Mouse (Mus musculus) cerebellum, adult 11 months (tissue): Measurements from ENCODE around the gene Spg20.

Source experiments
- DNase-seq: peaks from one replicate; pipeline ENCODE4 v3.0.0; 2022

Spg20 gene

GRCm38 (mm10) chr3:55111935-55112709, at the start of gene Spg20:
Gene Spg20 (plus strand): TSS chr3:55112108.
- DNase-seq = peak; percentile 98

DNA sequence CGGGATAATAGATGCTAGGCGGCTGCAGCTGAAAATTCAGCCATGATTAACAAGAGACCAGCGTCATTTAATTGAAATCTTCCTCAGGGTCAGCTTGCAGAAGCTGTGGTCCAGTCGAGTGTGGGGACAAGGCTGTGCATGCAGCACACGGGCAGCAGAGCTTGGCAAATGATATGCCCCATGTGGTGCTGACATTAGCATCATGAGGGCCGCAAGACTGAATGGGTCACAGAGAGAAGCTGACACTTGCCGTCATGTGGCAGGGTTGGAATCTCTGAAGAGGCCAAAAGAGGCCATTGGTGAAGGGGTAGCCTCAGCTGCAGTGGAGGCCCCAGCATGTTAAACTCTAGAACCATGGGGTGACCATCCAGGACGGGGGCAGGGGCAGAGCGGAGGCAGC, 49.3 kb upstream of the Spg20 start:
- DNase-seq = no peak

GRCm38 (mm10) chr3:55064396-55064795, 47.5 kb upstream of the Spg20 start:
- DNase-seq = no peak

DNA sequence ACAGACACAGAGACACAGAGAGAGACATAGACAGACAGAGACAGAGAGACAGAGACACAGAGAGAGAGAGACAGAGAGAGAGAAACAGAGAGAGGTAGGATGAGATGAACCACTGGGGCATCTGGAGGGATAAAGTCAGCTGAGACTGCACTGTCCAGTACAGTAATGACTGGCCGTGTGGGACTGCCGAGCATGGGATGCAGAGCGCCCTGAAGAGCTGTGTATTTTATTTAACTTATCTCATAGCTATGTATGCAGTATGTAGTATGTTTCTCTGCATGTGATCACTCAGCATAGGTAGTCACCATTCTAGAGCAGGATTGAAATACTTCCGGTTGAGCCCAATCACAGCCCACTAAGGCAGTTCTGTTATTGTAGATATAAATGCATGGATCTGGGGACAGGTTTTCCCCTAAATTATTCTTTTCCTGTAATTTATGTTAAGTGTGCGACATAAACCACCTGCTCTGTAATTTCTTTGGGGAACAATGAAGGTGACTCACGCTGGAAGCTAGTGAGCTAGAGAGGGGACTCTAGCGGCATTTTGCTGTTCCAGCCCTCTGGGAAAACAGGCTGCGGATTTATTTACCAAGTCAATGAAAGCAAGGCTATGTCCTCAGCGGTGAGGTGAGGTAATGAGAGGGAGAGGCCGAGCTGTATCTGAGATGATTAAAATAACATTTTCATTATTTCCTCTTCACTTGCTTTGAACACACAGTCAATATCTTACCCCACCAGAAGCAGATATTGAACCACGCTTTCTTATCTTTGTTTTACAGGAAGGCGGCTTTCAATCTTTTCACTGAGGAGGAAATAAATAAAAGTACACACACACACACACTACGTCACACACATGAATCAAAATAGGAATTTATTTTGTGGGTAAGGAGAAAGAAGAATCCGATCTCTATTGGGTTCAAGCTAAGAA, 45.9 kb upstream of the Spg20 start:
- no peak for DNase-seq

DNA sequence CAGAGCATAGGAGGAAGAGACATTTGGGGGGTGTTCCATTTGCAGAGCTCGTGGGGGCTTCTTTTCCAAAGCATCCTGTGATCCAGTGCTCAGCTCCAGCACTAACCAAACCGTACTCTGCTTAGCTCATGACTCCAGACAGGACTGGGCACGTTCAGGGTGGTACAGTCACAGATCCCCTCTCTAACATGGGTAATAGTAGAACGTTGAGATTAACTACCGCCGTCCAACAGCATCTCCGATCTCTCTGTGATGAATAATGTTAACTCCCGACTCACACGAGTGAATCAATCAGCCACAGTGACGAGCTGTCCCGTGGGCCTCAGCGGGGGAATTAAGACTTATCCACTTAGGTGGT, 45.3 kb upstream of the Spg20 start:
- DNase-seq = no peak

GRCm38 (mm10) chr3:55067791-55068434, 44.0 kb upstream of the Spg20 start:
- DNase-seq = no peak

- no peak for DNase-seq
These were observed 37.2 kb upstream of the Spg20 start for GRCm38 (mm10) chr3:55074576-55075293.

GRCm38 (mm10) chr3:55075294-55075648, 36.6 kb upstream of the Spg20 start:
- DNase-seq = no peak

DNA sequence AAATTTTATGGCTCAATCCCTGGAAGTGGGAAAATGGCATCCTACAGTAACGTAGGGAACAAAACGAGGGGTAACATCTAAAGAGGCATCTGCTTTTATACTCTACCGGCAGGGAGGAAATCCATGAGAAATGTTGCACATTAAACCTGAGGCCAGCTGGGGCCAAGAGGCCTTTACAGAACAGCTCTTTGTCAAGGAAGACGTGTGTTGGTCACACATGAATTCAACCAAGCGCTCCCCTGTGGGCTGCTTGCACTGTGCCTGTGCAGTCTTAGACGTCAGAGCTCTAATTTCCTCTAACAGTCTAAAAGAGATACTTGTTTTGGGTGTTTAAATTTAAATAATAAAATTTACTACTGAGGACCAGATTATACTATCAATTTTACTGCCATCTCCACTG, 33.7 kb upstream of the Spg20 start:
- no peak for DNase-seq

DNA sequence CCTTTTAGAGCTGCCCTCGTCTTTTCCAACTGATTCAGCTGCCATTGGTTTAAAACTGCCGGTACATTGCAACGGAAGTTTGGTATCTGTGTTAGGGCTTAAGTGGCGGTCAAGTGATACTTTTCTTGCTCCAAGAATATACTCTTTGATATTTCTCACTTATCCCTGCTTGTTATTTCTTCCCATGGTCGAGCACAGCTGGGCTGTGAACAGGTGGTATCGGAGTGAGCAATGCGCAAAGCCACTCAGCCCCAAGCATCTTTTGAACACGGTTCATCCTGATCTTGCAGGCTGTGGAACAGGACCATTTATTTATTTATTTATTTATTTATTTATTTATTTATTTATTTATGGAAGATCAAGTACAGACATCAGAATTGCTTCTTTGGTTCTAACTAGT, 32.3 kb upstream of the Spg20 start:
- DNase-seq = no peak

GRCm38 (mm10) chr3:55080055-55080454, 31.9 kb upstream of the Spg20 start:
- DNase-seq = peak; percentile 57

- DNase-seq = no peak
These were observed 27.1 kb upstream of the Spg20 start for GRCm38 (mm10) chr3:55084781-55085180.

DNA sequence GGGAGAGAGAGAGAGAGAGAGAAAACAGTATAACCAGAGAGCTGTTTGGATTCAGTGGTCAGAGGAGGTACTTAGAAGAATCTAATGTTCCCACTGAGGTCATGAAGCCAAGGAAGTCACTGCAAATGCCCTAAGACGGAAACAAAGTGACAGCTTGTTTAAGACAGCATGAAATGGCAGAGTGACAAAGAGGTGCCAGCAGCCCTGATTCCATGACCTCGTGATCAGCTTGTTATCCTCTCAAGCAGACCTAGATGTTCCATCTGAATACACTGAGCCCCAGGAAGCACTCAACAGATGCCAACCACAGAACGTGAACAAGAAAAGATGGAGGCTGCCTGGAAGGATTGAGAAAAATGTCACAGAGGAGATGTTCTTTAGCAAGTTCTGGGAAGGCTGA, 26.2 kb upstream of the Spg20 start:
- peak; percentile 19 for DNase-seq

GRCm38 (mm10) chr3:55086948-55087347, 25.0 kb upstream of the Spg20 start:
- no peak for DNase-seq

DNA sequence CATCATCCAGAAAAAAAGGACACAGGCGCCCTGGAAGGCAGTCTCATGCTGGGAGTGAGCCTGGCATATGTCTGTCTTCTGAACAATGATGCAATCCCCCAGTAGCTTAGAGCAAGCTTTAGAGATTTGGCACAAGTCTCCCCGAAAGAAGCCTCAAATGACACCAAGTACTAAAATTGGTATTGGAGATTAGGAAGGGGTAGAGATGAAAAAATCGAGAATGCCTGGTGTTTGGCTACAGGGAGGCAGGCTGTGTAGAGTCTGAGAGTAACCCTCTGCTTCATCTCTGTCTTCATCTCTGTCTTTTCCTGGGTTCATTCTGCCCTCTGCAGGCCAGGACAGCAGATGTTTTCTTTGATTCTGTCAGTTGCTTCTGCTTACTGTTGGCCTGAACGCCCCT, 24.5 kb upstream of the Spg20 start:
- DNase-seq = no peak

- DNase-seq = no peak
These were observed 23.5 kb upstream of the Spg20 start for GRCm38 (mm10) chr3:55088359-55088758.

- no peak for DNase-seq
These were observed 23.1 kb upstream of the Spg20 start for GRCm38 (mm10) chr3:55088843-55089242.

GRCm38 (mm10) chr3:55089291-55089690, 22.6 kb upstream of the Spg20 start:
- DNase-seq = no peak

DNA sequence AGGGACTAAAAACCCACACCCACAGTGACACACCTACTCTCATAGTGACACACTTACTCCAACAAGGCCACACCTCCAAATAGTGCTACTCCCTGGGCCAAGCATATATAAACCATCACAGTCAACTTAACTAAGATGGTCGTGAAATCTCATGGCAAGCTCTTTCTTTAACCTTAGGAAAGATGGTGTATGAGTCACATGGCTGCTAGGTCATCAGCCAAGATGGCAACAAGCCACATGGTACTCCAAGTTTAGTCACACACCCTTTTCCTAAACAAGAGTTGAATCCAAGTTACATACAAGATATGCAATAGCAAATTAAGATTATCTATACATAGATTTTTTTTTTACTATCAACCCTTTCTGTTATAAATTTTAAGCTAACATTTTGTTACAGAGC, 18.7 kb upstream of the Spg20 start:
- no peak for DNase-seq

- no peak for DNase-seq
These were observed 15.8 kb upstream of the Spg20 start for GRCm38 (mm10) chr3:55095968-55096654.

DNA sequence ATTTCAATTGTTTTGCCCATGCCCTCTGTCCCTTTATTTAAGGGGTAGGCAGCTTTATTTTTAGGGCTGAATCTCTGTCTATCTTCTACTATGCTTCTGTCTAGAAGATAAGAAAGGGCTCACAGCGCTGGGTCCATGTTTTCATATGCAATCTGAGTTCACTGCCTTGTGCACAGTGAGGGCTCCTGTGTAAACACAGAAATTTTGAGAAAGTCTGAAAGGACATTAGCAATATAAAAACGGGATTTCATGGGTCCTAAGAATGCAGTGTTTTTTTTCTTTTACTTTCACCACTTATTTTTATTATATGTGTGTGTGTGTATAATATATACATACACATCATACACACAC, 15.3 kb upstream of the Spg20 start:
- DNase-seq = no peak

DNA sequence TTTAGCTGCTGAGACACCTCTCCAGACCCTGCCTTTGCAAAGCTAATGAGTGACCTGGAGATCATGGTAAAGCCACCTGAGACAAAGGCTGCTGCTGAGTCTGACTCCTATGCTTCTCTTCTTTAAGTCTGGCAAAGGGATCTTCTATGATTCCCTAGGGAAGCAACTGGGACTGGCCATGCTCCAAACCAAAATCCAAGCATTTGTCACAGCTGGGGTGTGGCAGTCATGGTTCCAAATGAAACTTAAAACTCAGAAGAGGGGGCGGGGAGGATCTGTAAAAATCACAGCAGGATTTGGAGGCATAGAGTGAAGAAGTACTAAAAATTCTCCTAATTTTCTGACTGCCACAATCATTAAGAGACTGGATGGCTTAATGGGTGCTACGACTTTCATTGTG, 14.7 kb upstream of the Spg20 start:
- DNase-seq = no peak

- no peak for DNase-seq
These were observed 13.9 kb upstream of the Spg20 start for GRCm38 (mm10) chr3:55098014-55098413.
